Mouse (Mus musculus) CH12.LX (cell line): ENCODE results near the gene Rnf126. TPM values are rescaled to one million over a fixed set of nuclear protein-coding genes. Genes with fewer than 3 reads are reported as not detected.

Experiments
- DNase-seq: peaks from one replicate; pipeline ENCODE4 v3.0.0-alpha.2; 2013; ENCODE audit errors: extremely low read depth
- H3K27ac ChIP-seq: 2 replicates; pipeline ENCODE4 v1.5.1; 2012; ENCODE audit warnings: low read depth, mild to moderate bottlenecking, control low read depth, moderate library complexity; ENCODE audit not compliant: insufficient read depth
- H3K27me3 ChIP-seq: replicated peaks from 2 replicates; pipeline ENCODE3; 2012; ENCODE audit warnings: inconsistent platforms
- H3K36me3 ChIP-seq, 2 experiments: replicated peaks in 1 of 2; 2 replicates each; pipeline versions ENCODE3 to v1.6.1; 2012; ENCODE audit warnings: inconsistent platforms in 1 of 2, low read length in 1 of 2, mild to moderate bottlenecking in 1 of 2, mixed read lengths in 1 of 2, moderate library complexity in 1 of 2; ENCODE audit not compliant: control insufficient read depth in 1 of 2, insufficient read depth in 1 of 2
- H3K4me1 ChIP-seq, 2 experiments: 2 replicates each; pipeline ENCODE4 v1.6.1; 2012; ENCODE audit warnings: inconsistent platforms in 1 of 2, moderate library complexity in 1 of 2; ENCODE audit not compliant: insufficient read depth in 2 of 2, control insufficient read depth in 1 of 2
- H3K4me2 ChIP-seq: 2 replicates; pipeline ENCODE4 v1.6.1; 2012; ENCODE audit warnings: low read depth, mild to moderate bottlenecking, control low read depth; ENCODE audit not compliant: poor library complexity, insufficient read depth, severe bottlenecking
- H3K4me3 ChIP-seq, 3 experiments: fragments of 150-350 bp in 1 of 3; sonication (generic) in 1 of 3; replicated peaks in 1 of 3; 2 replicates each; pipeline versions ENCODE3 to v1.5.1; 2011 to 2012; ENCODE audit warnings: low read depth in 2 of 3, low read length in 2 of 3, mild to moderate bottlenecking in 2 of 3, moderate library complexity in 2 of 3, control low read depth in 1 of 3, improper control_type of control experiment in 1 of 3, inconsistent platforms in 1 of 3, mixed read lengths in 1 of 3; ENCODE audit not compliant: poor library complexity in 1 of 3
- H3K79me2 ChIP-seq: replicated peaks from 2 replicates; pipeline ENCODE4 v1.6.1; 2012; ENCODE audit warnings: mild to moderate bottlenecking, moderate library complexity; ENCODE audit not compliant: control insufficient read depth, poor library complexity, insufficient read depth, severe bottlenecking; ENCODE audit errors: extremely low read depth
- H3K9ac ChIP-seq: 2 replicates; pipeline ENCODE4 v1.6.1; 2012; ENCODE audit warnings: low read depth, mild to moderate bottlenecking, control low read depth, moderate library complexity; ENCODE audit not compliant: insufficient read depth
- H3K9me3 ChIP-seq: replicated peaks from 2 replicates; pipeline ENCODE3; 2012; ENCODE audit warnings: low read length, inconsistent platforms, mixed read lengths
- CTCF ChIP-seq, 2 experiments: IDR thresholded peaks in 1 of 2; conservative IDR thresholded peaks in 1 of 2; 2 replicates each; pipeline ENCODE4 v1.5.1; 2011 to 2012; ENCODE audit warnings: low read depth in 2 of 2, low read length in 2 of 2, improper control_type of control experiment in 1 of 2, inconsistent platforms in 1 of 2, mild to moderate bottlenecking in 1 of 2, moderate library complexity in 1 of 2
- E2F4 ChIP-seq: IDR thresholded peaks from 2 replicates; pipeline ENCODE4 v1.6.1; 2011; ENCODE audit warnings: low read depth, low read length, improper control_type of control experiment; ENCODE audit not compliant: insufficient replicate concordance
- ELF1 ChIP-seq: IDR thresholded peaks from 2 replicates; pipeline ENCODE4 v1.6.1; 2014; ENCODE audit warnings: low read depth, mild to moderate bottlenecking, inconsistent platforms, low read length, improper control_type of control experiment
- EP300 ChIP-seq: IDR thresholded peaks from 2 replicates; pipeline ENCODE4 v1.6.1; 2011; ENCODE audit warnings: low read length, improper control_type of control experiment
- ETS1 ChIP-seq: conservative IDR thresholded peaks from 2 replicates; pipeline ENCODE4 v1.6.1; 2012; ENCODE audit warnings: low read depth, mild to moderate bottlenecking, inconsistent platforms, low read length, improper control_type of control experiment, moderate library complexity
- GABPA ChIP-seq: IDR thresholded peaks from 2 replicates; pipeline ENCODE4 v1.6.1; 2012; ENCODE audit warnings: low read depth, low read length, improper control_type of control experiment, inconsistent platforms; ENCODE audit not compliant: insufficient replicate concordance
- IRF4 ChIP-seq: IDR thresholded peaks from 2 replicates; pipeline ENCODE4 v1.6.1; 2014; ENCODE audit warnings: low read depth, mild to moderate bottlenecking, inconsistent platforms, low read length, improper control_type of control experiment
- KAT2A ChIP-seq: IDR thresholded peaks from 2 replicates; pipeline ENCODE4 v1.6.1; 2012; ENCODE audit warnings: low read length, improper control_type of control experiment, inconsistent platforms; ENCODE audit not compliant: insufficient replicate concordance
- MAFK ChIP-seq: IDR thresholded peaks from 2 replicates; pipeline ENCODE4 v1.6.1; 2011; ENCODE audit warnings: low read length, improper control_type of control experiment; ENCODE audit not compliant: insufficient replicate concordance
- MEF2A ChIP-seq: IDR thresholded peaks from 2 replicates; pipeline ENCODE4 v1.6.1; 2014; ENCODE audit warnings: low read depth, mild to moderate bottlenecking, inconsistent platforms, low read length, improper control_type of control experiment, borderline replicate concordance
- MXI1 ChIP-seq: IDR thresholded peaks from 2 replicates; pipeline ENCODE4 v1.6.1; 2011; ENCODE audit warnings: mild to moderate bottlenecking, low read depth, low read length, improper control_type of control experiment
- NELFE ChIP-seq: IDR thresholded peaks from 2 replicates; pipeline ENCODE4 v1.6.1; 2011; ENCODE audit warnings: low read depth, low read length, improper control_type of control experiment
- PAX5 ChIP-seq: IDR thresholded peaks from 2 replicates; pipeline ENCODE4 v1.6.1; 2012; ENCODE audit warnings: low read length, inconsistent platforms, mixed read lengths
- POLR2AphosphoS2 ChIP-seq: IDR thresholded peaks from 2 replicates; pipeline ENCODE4 v1.6.1; 2011; ENCODE audit warnings: low read depth, low read length, improper control_type of control experiment
- RAD21 ChIP-seq: IDR thresholded peaks from 2 replicates; pipeline ENCODE4 v1.6.1; 2011; ENCODE audit warnings: low read depth, mild to moderate bottlenecking, low read length, improper control_type of control experiment, moderate library complexity
- RCOR1 ChIP-seq: conservative IDR thresholded peaks from 2 replicates; pipeline ENCODE4 v1.6.1; 2012; ENCODE audit warnings: low read depth, mild to moderate bottlenecking, inconsistent platforms, low read length, improper control_type of control experiment
- SMC3 ChIP-seq: IDR thresholded peaks from 2 replicates; pipeline ENCODE4 v1.6.1; 2011; ENCODE audit warnings: low read depth, low read length, improper control_type of control experiment
- TBP ChIP-seq: conservative IDR thresholded peaks from 2 replicates; pipeline ENCODE4 v1.6.1; 2011; ENCODE audit warnings: low read depth, low read length, improper control_type of control experiment
- TCF12 ChIP-seq: IDR thresholded peaks from 2 replicates; pipeline ENCODE4 v1.6.1; 2014; ENCODE audit warnings: low read depth, mild to moderate bottlenecking, inconsistent platforms, low read length, improper control_type of control experiment
- ZC3H11A ChIP-seq: IDR thresholded peaks from 2 replicates; pipeline ENCODE4 v1.6.1; 2012; ENCODE audit warnings: low read depth, mild to moderate bottlenecking, inconsistent platforms, low read length, improper control_type of control experiment
- ZNF384 ChIP-seq: IDR thresholded peaks from 2 replicates; pipeline ENCODE4 v1.6.1; 2012; ENCODE audit warnings: low read depth, low read length, improper control_type of control experiment, inconsistent platforms
- dilution Hi-C: fragments of 300-500 bp; cut with MboI; formaldehyde crosslinking; loops from 2 replicates; pipeline ENCODE4 v1.14.3; 2020; ENCODE audit warnings: low sequenced_read_pairs; ENCODE audit not compliant: extremely low pct_unique_long_range_greater_than_20kb, extremely low pct_ligation_motif_present
- in situ Hi-C: fragments of 300-500 bp; cut with MboI; formaldehyde crosslinking; loops from 3 replicates; pipeline ENCODE4 v1.14.3; 2019; ENCODE audit warnings: low sequenced_read_pairs, low pct_ligation_motif_present, low pct_unique_long_range_greater_than_20kb, mixed read lengths
- polyA plus RNA-seq: library from polyadenylated mRNA; unstranded; fragments of >175 nt; gene quantifications from 2 replicates; pipeline ENCODE4 v1.2.1, GENCODE M21; 2012; ENCODE audit warnings: low read depth; ENCODE audit not compliant: insufficient read length
- total RNA-seq, 2 experiments: library from RNA; depleted of rRNA; stranded (reverse); fragments of 300-350 nt in 1 of 2; fragments of >200 nt in 1 of 2; gene quantifications; 2 replicates each; pipeline ENCODE4 v1.2.3; 2012 to 2014

The Rnf126 gene
- total and polyA plus RNA-seq, 3 experiments: 32.4 to 112 (median 67.9) TPM

- Histone ChIP-seq H3K4me1 (peaks cover 10 to 24% of the 10 kb centered on the region in 2 experiments; a peak in 3 of 4 replicates), H3K27me3 (peaks cover 24% of the 10 kb centered on the region), H3K36me3 (no peaks in the 10 kb centered on the region), H3K27ac (no peak overlapping the region), H3K4me3 (no peak overlapping the region), H3K9me3 (no peaks in the 10 kb centered on the region), H3K79me2 (no peaks in the 10 kb centered on the region), H3K4me2 (no peak overlapping the region), H3K9ac (no peak overlapping the region)
- in situ Hi-C loops: no loop called here
- TF ChIP-seq CTCF (conservative IDR thresholded peaks at IDR 0.05 in 1 of 2, IDR thresholded peaks at IDR 0.05 in 1 of 2; ENCODE audit: low read depth in 2 of 2, low read length in 2 of 2): peak; percentile 94
- no peak for TF ChIP-seq KAT2A
- no peak for TF ChIP-seq PAX5
- TF ChIP-seq E2F4: no peak
- TF ChIP-seq RCOR1: no peak
- peak; percentile 87 for TF ChIP-seq SMC3
- TF ChIP-seq NELFE: no peak
- no peak for TF ChIP-seq ELF1
- no peak for TF ChIP-seq ZNF384
- no peak for TF ChIP-seq ETS1
- no peak for TF ChIP-seq ZC3H11A
- no peak for TF ChIP-seq TCF12
- no peak for TF ChIP-seq POLR2AphosphoS2
- TF ChIP-seq IRF4: no peak
- 0 out of 2 replicates have a peak, but pooled peaks have one; percentile 7 for TF ChIP-seq MEF2A
- no peak for TF ChIP-seq EP300
- TF ChIP-seq GABPA: no peak
- TF ChIP-seq RAD21: peak; percentile 89
- TF ChIP-seq MAFK: no peak
- no peak for TF ChIP-seq MXI1
- no peak for TF ChIP-seq TBP
- dilution Hi-C loops: no loop called here
- peak; percentile 69 for DNase-seq
Observed at GRCm38 (mm10) chr10:79788386-79789158, 21.8 kb upstream of the Rnf126 start.
